Mouse (Mus musculus) neural tube, embryonic 12.5 days (tissue): ENCODE data around the gene Birc5. TPM values are rescaled to one million over a fixed set of nuclear protein-coding genes. Genes with fewer than 3 reads are reported as not detected.
A peak's percentile ranks its signal among the peaks of the same experiment; 100 is the strongest.

Experiments
- ATAC-seq: fragments of 200-750 bp; cut with Nextera tagmentation; 2 replicates; pipeline ENCODE4 v1.8.0; 2017; ENCODE audit warnings: low read depth, mild to moderate bottlenecking, moderate TSS enrichment, moderate library complexity; ENCODE audit not compliant: low FRiP score
- H3K27ac ChIP-seq: fragments of 300-500 bp; sonication (generic); 2 replicates; pipeline ENCODE4 v1.5.1; 2016
- H3K27me3 ChIP-seq: fragments of 300-500 bp; sonication (generic); replicated peaks from 2 replicates; pipeline ENCODE4 v1.6.1; 2016; ENCODE audit warnings: mild to moderate bottlenecking
- H3K36me3 ChIP-seq: fragments of 300-500 bp; sonication (generic); 2 replicates; pipeline ENCODE4 v1.6.1; 2016; ENCODE audit warnings: mild to moderate bottlenecking
- H3K4me1 ChIP-seq: fragments of 300-500 bp; sonication (generic); 2 replicates; pipeline ENCODE4 v1.6.1; 2016
- H3K4me2 ChIP-seq: fragments of 300-500 bp; sonication (generic); replicated peaks from 2 replicates; pipeline ENCODE4 v1.6.1; 2016; ENCODE audit warnings: mild to moderate bottlenecking
- H3K4me3 ChIP-seq: fragments of 300-500 bp; sonication (generic); 2 replicates; pipeline ENCODE4 v1.5.1; 2016
- H3K9ac ChIP-seq: fragments of 300-500 bp; sonication (generic); 2 replicates; pipeline ENCODE4 v1.6.1; 2016; ENCODE audit warnings: mild to moderate bottlenecking
- H3K9me3 ChIP-seq: fragments of 300-500 bp; sonication (generic); 2 replicates; pipeline ENCODE4 v1.6.1; 2016; ENCODE audit warnings: mild to moderate bottlenecking
- whole genome bisulfite sequencing: fragments of 180-500 bp; shearing (Covaris S2); methylation state at CpG from one replicate; pipeline ENCODE4 v1.1.7; 2016; 5-methylcytosine and 5-hydroxymethylcytosine counted together
- polyA plus RNA-seq: library from polyadenylated mRNA; unstranded; fragments of >200 nt; fragmentation: Nextera tagmentation; extraction: Ambion mirVana; gene quantifications from 2 replicates; pipeline ENCODE4 v1.2.1, GENCODE M21; 2016

Gene Birc5
- polyA plus RNA-seq, 1 experiment from 2014 or later = 168 TPM

DNA sequence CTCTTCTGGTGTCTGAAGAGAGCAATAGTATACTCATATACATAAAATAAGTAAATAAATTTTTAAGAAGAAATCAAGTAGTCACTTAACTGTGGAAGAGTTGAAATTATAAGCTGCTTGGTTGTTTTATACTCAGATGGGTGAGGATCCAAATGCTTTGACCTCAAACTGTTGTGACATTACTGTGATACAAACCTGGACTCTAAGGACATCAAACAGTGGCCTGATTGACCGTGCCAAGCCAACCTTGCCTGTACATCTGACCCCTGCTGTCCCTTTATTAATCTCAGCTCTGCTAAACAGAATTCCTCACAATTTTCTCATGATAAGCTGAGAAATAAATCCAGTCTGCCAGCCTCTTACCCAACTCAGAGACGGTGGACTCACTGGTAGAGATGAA is 3.4 kb upstream of the Birc5 start:
- 90% methylated on average over 2 of the region's 2 CpGs for WGBS
- H3K9ac ChIP-seq = no peak overlapping the region
- H3K36me3 ChIP-seq = no peaks in the 10 kb centered on the region
- no peak overlapping the region for H3K4me3 ChIP-seq
- no peaks in the 10 kb centered on the region for H3K27me3 ChIP-seq
- no peak for ATAC-seq
- peaks cover 25% of the 10 kb centered on the region for H3K4me1 ChIP-seq
- no peak overlapping the region for H3K27ac ChIP-seq
- H3K4me2 ChIP-seq = no peak overlapping the region
- H3K9me3 ChIP-seq = no peaks in the 10 kb centered on the region

DNA sequence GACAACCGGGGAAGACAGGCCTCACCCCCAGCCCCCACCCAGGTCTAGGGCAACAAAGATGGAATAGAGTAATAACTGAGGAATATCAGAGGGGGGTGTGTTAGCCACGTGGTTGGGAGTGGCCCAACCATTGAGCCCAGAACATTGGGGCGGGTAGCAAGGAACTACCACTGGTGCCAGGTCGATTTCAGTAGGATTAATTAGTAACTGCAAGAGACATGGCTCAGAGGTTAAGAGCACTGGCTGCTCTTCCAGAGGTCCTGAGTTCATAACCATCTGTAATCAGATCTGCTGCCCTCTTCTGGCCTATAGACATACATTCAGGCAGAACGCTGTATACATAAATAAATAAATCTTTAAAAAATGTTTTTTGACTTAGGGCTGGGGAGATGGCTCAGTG is 2.4 kb upstream of the Birc5 start:
- no peak overlapping the region for H3K9ac ChIP-seq
- peaks cover 25% of the 10 kb centered on the region for H3K4me1 ChIP-seq
- H3K27me3 ChIP-seq = no peaks in the 10 kb centered on the region
- no peaks in the 10 kb centered on the region for H3K9me3 ChIP-seq
- no peak overlapping the region for H3K4me2 ChIP-seq
- H3K27ac ChIP-seq = no peak overlapping the region
- H3K36me3 ChIP-seq = no peaks in the 10 kb centered on the region
- H3K4me3 ChIP-seq = no peak overlapping the region
- 62% methylated on average over 5 of the region's 5 CpGs for WGBS
- ATAC-seq = no peak

DNA sequence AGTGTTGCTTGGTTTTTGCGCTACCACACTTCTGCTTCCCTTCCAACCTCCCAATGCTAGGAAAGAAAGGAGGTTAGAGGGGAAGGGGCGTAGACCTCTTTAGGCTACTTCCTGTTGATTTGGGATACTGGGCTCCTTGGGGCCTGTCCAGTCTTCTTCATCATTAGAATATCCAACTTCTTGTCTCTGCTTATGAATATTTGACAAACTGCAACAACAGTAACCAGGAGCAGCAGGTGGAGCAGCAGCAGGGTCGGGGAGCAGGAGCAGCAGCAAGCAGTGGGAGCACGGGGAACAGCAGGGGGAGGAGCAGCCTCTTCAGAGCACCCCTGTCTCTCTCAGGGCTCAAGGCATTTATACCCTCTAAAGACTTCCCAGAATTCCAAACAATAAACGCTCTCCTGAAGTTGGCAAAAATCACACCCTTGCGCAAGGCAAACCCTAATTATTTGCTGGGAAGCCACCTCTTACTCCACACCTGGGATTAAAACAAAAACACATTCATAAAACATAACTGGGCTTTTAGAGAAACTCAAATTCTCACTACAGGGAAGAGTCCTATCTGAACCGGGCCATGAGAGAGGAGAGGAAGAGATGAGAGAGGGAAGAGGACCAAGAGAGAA is 1.3 kb upstream of the Birc5 start:
- Histone ChIP-seq H3K4me1 (peaks cover 25% of the 10 kb centered on the region), H3K9me3 (no peaks in the 10 kb centered on the region), H3K9ac (no peak overlapping the region), H3K4me3 (no peak overlapping the region; the same call in 1 of the 2 replicates), H3K36me3 (peaks cover 5% of the 10 kb centered on the region), H3K4me2 (peak overlapping the region; percentile 91), H3K27me3 (no peaks in the 10 kb centered on the region), H3K27ac (no peak overlapping the region)
- 82% methylated on average over 7 of the region's 7 CpGs for WGBS
- no peak for ATAC-seq

DNA sequence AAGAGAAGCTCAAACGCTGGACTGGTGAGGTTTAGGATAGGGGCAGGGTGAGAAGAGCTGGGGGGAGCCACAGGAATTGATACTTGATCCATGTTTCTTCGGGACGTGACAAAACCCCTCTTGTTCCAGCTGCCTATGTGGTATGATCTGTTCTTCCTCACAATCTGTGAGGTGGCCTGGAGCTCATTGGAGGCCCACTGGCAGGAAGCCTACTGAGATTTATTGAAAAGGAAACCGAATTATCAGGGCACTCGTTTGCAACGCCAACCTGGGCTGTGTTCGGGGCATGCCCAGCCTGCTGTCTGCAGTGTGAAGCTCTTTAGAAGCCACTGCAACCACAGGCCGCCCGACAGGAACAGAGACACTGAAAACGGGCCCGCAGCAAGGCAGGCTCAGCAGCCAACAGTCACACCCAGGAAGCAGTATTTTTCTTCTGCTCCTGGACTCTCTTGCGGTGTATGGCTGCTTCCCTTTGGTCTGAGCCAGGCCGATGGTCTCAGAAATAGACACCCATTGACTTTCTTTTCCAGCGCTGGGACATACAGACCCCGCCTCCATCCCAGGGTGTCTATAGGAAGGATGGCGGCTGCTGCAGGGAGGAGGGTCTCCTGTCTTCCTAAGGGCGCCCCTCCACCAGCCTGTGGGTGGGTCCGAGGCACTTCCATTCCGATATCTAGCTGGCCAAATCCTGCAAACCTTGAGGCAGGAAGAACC is 623 bp upstream of the Birc5 start:
- peak overlapping the region; percentile 61 for H3K4me3 ChIP-seq
- peak; percentile 88 for ATAC-seq

DNA sequence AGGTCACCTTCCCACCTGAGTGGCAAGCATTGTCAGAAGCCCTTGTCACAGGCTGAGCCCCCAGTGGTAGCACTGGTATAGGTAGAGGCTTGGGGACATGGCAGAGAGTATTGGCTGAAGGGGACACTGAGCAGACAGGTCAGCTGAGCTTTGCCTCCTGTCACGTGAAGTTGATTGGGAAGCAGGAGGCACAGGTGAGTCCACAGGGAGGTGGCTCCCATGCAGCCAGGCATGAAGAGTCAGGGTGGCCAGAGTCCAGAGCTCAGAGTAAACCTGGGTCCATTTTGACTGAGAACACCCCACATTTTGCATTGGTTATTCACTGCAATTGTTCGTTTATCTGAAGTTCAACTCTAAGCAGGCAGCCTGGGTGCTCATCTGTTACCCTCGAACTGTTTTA is 3.8 kb downstream of the Birc5 start:
- Histone ChIP-seq H3K27me3 (no peaks in the 10 kb centered on the region), H3K4me1 (peaks cover 21% of the 10 kb centered on the region), H3K27ac (no peak overlapping the region), H3K9me3 (no peaks in the 10 kb centered on the region), H3K36me3 (peaks cover 49% of the 10 kb centered on the region), H3K4me3 (no peak overlapping the region), H3K9ac (no peak overlapping the region), H3K4me2 (no peak overlapping the region)
- ATAC-seq = no peak
- 93% methylated on average over 3 of the region's 3 CpGs for WGBS

More for the DNA sequence above, 623 bp upstream of the Birc5 start:
- peaks cover 11% of the 10 kb centered on the region for H3K36me3 ChIP-seq
- H3K4me1 ChIP-seq = peaks cover 25% of the 10 kb centered on the region
- 12% methylated on average over 19 of the region's 19 CpGs for WGBS
- no peaks in the 10 kb centered on the region for H3K27me3 ChIP-seq
- no peaks in the 10 kb centered on the region for H3K9me3 ChIP-seq
- peak overlapping the region; percentile 91 for H3K4me2 ChIP-seq
- peak overlapping the region; percentile 77 for H3K9ac ChIP-seq
- peak overlapping the region; percentile 91 for H3K27ac ChIP-seq

DNA sequence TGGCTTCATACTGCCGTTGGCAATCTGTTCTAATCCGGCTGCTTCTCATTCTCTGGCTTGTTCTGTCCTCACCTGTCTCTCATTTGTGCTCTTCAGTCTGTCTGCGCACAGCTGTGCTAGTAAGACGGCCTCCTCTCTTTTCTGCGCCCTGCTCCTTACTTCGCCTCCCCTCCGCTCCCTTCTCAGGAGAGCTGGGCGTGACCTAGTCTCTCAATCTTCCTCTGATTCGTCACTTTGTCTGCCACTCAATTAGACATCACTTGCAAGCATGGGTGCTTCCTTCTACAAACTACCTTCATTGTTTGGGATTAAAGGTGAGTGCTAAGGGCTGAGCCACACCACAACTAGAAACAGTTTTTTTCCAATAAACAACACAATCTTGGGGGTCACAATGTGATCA is 5.2 kb downstream of the Birc5 start:
- no peak overlapping the region for H3K9ac ChIP-seq
- H3K4me1 ChIP-seq = peaks cover 16% of the 10 kb centered on the region
- H3K4me3 ChIP-seq = no peak overlapping the region
- H3K27ac ChIP-seq = no peak overlapping the region
- H3K27me3 ChIP-seq = no peaks in the 10 kb centered on the region
- H3K9me3 ChIP-seq = no peaks in the 10 kb centered on the region
- WGBS = 89% methylated on average over 9 of the region's 9 CpGs
- H3K4me2 ChIP-seq = no peak overlapping the region
- no peak for ATAC-seq
- H3K36me3 ChIP-seq = peaks cover 49% of the 10 kb centered on the region

DNA sequence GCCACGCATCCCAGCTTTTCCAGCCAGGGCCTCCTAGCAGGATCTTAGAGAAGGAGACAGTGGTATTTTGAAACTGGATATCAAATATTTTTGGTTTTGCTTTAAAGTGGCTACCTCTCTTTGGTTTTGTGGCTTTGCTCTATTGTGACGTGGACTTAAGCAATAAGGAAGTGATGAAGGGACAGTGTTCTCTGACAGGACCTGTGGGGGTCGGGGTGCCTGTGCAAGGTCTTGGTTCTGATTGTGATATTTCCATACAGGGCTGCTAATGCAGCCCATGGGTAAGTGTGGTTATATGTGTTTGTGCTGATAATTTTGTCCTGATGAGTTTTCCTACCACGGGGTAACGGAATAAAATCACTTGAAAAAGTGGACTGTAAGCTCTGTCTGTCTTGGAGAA is 6.3 kb downstream of the Birc5 start:
- 97% methylated on average over 5 of the region's 5 CpGs for WGBS
- Histone ChIP-seq H3K4me2 (no peak overlapping the region), H3K36me3 (peaks cover 49% of the 10 kb centered on the region), H3K27ac (no peak overlapping the region), H3K4me3 (no peak overlapping the region), H3K9ac (no peak overlapping the region), H3K4me1 (peaks cover 7% of the 10 kb centered on the region), H3K27me3 (peaks cover 8% of the 10 kb centered on the region), H3K9me3 (no peaks in the 10 kb centered on the region)
- ATAC-seq = no peak

DNA sequence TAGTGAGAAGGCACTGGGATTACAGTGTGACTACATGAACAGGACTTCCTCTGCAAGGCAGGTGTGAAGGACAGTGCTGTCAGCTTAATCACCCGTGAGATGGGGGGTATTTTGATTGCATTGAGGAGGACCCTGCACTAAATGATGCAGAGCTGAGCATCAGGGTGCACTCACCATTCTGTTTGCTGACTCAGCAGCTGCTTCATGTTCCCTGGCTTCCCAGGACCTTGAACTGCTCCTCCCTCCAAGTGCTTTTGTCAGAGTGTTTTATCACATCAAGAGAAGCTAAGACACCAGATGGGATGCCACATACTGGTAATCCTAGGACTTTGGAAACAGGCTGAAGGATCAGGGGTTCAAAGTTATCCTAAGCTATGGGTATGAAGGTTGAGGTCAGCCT is 6.9 kb downstream of the Birc5 start:
- Histone ChIP-seq H3K4me1 (0 out of 2 replicates have a peak, but pooled peaks cover 9% of the 10 kb centered on the region), H3K27me3 (peaks cover 14% of the 10 kb centered on the region), H3K27ac (no peak overlapping the region), H3K4me2 (no peak overlapping the region), H3K9ac (no peak overlapping the region), H3K4me3 (no peak overlapping the region), H3K36me3 (peaks cover 49% of the 10 kb centered on the region), H3K9me3 (no peaks in the 10 kb centered on the region)
- ATAC-seq = no peak
- WGBS = 90% methylated on average over 1 of the region's 1 CpGs

DNA sequence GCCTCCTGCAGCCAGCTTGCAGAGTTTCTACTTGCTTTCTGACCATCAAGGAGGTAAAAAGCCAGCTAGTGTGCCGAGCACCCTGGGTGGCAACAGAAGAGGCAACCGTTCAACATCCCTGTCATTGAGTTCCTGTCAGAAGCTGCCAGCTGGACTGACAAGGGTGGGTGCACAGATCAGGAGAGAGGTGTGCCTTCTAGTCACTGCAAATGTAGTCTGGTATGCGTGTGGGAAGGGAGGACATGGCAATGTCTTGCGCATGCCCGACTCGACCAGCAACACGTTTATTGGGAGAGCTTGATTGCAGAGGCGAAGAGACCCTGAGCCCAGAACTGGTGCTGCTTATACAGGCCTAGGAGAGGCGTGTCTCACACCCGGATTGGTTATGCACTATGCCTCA is 8.4 kb downstream of the Birc5 start:
- H3K9ac ChIP-seq = no peak overlapping the region
- peaks cover 46% of the 10 kb centered on the region for H3K36me3 ChIP-seq
- H3K27ac ChIP-seq = no peak overlapping the region
- 93% methylated on average over 10 of the region's 10 CpGs for WGBS
- no peak for ATAC-seq
- no peak overlapping the region for H3K4me3 ChIP-seq
- H3K9me3 ChIP-seq = no peaks in the 10 kb centered on the region
- H3K27me3 ChIP-seq = peaks cover 27% of the 10 kb centered on the region
- H3K4me2 ChIP-seq = no peak overlapping the region
- H3K4me1 ChIP-seq = 0 out of 2 replicates have a peak, but pooled peaks cover 9% of the 10 kb centered on the region

DNA sequence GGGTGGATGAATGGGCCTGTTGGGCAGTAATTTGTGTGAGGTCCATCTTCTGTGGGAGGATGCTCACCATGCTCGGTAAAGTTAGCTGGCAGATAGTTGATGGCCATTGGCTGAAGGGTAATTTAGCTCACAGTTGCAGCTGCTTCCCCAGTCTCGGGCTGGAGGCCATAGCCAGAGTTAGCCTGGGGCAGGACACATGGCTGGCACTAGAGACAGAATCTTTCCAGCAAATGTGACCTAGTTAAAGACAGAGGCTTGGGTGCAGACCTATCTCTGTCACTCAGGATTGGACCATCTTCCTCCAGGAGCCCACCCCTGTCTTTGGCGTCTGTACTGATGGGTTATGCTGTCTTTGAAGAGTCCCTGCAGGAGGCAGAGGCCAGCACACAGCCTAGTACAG is 9.3 kb downstream of the Birc5 start:
- peaks cover 30% of the 10 kb centered on the region for H3K27me3 ChIP-seq
- no peak overlapping the region for H3K9ac ChIP-seq
- H3K4me1 ChIP-seq = 0 out of 2 replicates have a peak, but pooled peaks cover 9% of the 10 kb centered on the region
- WGBS = 29% methylated on average over 3 of the region's 3 CpGs
- H3K4me2 ChIP-seq = no peak overlapping the region
- no peak overlapping the region for H3K4me3 ChIP-seq
- H3K27ac ChIP-seq = no peak overlapping the region
- ATAC-seq = no peak
- H3K9me3 ChIP-seq = no peaks in the 10 kb centered on the region
- peaks cover 37% of the 10 kb centered on the region for H3K36me3 ChIP-seq

DNA sequence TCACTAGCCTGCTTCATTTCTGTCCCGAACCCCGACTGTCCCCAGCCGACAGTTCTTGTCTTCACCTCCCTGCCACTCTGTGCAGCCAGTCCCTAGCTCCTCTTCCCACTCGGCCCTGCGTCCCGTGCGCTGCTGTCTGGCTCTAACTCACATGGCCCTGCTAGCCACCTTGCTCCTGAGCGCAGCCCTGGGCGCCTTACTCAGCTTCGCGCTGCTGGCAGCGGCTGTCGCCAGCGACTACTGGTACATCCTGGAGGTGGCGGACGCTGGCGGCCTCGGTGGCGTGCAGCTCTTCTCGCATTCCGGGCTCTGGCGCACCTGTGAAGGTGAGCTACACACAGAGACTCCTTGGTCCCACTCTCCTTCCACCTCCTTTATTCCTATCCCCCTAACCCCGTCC is 11.6 kb downstream of the Birc5 start, which contains the start of gene Tmem235:
TSS of gene Tmem235 (plus strand) at position 152 of the 400 bp plus-strand sequence.
- Histone ChIP-seq H3K4me3 (no peak within 1 kb of the TSS; the same call in 1 of the 2 replicates), H3K27ac (no peak within 1 kb of the TSS), H3K9ac (no peak within 1 kb of the TSS), H3K4me1 (0 out of 2 replicates have a peak, but pooled peaks cover 12% of the 10 kb centered on the region), H3K36me3 (peaks cover 20% of the 10 kb centered on the region), H3K9me3 (no peaks in the 10 kb centered on the region), H3K27me3 (peaks cover 30% of the 10 kb centered on the region), H3K4me2 (peak within 1 kb of the TSS; percentile 36)
- 5% methylated on average over 23 of the region's 23 CpGs for WGBS
- no peak for ATAC-seq

DNA sequence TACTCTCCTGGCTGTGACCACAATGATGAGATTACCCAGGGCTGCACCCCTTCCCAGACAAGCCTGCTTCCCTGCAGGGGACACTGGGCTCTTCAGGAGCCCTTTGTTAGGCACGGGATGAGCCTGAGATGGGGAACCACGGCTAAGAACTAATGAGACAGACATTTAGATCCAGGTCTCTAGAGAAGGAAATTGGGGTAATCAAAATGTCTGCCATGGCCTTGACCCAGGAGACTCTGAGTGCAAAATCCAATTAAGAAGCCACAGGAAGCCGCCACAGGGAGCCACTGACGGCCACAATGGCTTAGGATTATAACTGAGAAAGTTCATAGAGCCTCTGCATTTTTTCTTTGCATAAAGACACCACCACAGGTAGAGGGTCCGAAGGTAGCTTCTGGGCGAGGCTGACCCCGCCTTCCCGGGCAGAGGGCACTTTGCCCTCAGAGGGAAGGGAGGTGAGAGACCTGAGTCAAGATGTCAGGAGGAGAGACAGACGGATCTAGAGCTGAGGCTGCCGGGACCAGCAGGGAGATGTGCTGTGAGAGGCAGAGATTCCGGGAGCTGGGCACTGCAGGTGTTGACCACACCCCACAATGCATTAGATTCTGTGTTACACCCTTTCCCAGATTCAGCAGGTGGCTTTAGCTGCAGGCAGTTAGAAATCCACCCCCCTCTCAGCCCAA is 14.3 kb downstream of the Birc5 start:
- Histone ChIP-seq H3K27ac (no peak overlapping the region), H3K9me3 (no peaks in the 10 kb centered on the region), H3K4me1 (peaks cover 22% of the 10 kb centered on the region), H3K36me3 (no peaks in the 10 kb centered on the region), H3K9ac (no peak overlapping the region), H3K27me3 (peaks cover 30% of the 10 kb centered on the region), H3K4me2 (no peak overlapping the region), H3K4me3 (no peak overlapping the region)
- ATAC-seq = no peak
- WGBS = 39% methylated on average over 11 of the region's 11 CpGs
